Mouse (Mus musculus) embryonic facial prominence, embryonic 15.5 days (tissue): Measurements from ENCODE around the gene Tcl1. TPM values are rescaled to one million over a fixed set of nuclear protein-coding genes. Genes with fewer than 3 reads are reported as not detected.

Experiments used
- ATAC-seq: fragments of 200-750 bp; cut with Nextera tagmentation; 2 replicates; pipeline ENCODE4 v1.8.0; 2017; ENCODE audit warnings: low read depth, moderate TSS enrichment; ENCODE audit not compliant: insufficient number of reproducible peaks, low FRiP score, low TSS enrichment
- H3K27ac ChIP-seq: fragments of 300-500 bp; sonication (generic); replicated peaks from 2 replicates; pipeline ENCODE4 v1.5.1; 2015; ENCODE audit warnings: mild to moderate bottlenecking, inconsistent platforms
- H3K27me3 ChIP-seq: fragments of 300-500 bp; sonication (generic); 2 replicates; pipeline ENCODE4 v1.6.1; 2015; ENCODE audit warnings: inconsistent platforms
- H3K36me3 ChIP-seq: fragments of 300-500 bp; sonication (generic); 2 replicates; pipeline ENCODE4 v1.6.1; 2015; ENCODE audit warnings: mild to moderate bottlenecking, inconsistent platforms
- H3K4me1 ChIP-seq: fragments of 300-500 bp; sonication (generic); 2 replicates; pipeline ENCODE4 v1.6.1; 2015; ENCODE audit warnings: inconsistent platforms
- H3K4me2 ChIP-seq: fragments of 300-500 bp; sonication (generic); replicated peaks from 2 replicates; pipeline ENCODE4 v1.6.1; 2015; ENCODE audit warnings: mild to moderate bottlenecking, inconsistent platforms
- H3K4me3 ChIP-seq: fragments of 300-500 bp; sonication (generic); replicated peaks from 2 replicates; pipeline ENCODE4 v1.5.1; 2015; ENCODE audit warnings: mild to moderate bottlenecking, inconsistent platforms
- H3K9ac ChIP-seq: fragments of 300-500 bp; sonication (generic); 2 replicates; pipeline ENCODE4 v1.6.1; 2015; ENCODE audit warnings: inconsistent platforms
- H3K9me3 ChIP-seq: fragments of 300-500 bp; sonication (generic); replicated peaks from 2 replicates; pipeline ENCODE4 v1.6.1; 2016; ENCODE audit warnings: inconsistent platforms
- WGBS: fragments of 180-500 bp; shearing (Covaris S2); methylation state at CpG from one replicate; pipeline ENCODE4 v1.1.7; 2015; 5-methylcytosine and 5-hydroxymethylcytosine counted together
- polyA plus RNA-seq: library from polyadenylated mRNA; unstranded; fragments of >200 nt; fragmentation: Nextera tagmentation; extraction: Ambion mirVana; gene quantifications from 2 replicates; pipeline ENCODE4 v1.2.1, GENCODE M21; 2015

Gene Tcl1
- not detected in 2 replicates for polyA plus RNA-seq

DNA sequence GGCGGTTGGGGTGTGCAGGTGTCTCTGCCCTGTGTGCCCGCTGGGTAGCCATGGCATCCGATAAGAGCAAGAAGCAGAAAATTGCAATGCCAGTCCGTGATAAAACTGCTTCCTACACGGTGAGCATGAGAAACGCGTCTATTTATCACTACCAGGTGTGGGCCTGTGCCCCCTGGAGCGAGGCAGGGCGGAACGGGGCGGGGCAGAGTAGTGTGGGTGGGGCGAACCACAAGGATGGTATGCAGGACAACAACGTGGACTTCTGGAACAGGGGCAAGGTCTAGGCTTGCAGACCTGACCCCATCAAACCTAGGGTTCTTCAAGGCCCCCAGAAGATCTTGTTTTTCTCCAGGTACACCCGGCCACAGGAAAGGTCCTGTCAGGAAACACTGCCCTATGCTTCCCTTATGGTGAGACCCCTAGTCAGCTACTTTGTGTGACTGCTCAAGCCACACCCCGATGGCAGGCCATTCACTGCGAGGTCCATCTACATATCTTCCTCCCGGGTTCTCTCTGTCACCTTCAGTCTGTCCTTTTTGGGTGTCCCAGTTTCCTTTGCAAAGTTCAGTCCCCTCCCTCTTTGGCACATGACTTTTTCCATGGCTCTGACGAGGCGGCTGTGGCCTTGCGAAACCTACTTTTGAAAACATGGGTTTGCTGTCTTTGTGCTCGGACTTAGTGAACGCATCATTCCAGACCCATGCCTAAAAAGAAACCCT lies at the start of gene Tcl1:
Tcl1 (minus strand) TSS at position 193 of the 719 bp plus-strand sequence.
- no peaks in the 10 kb centered on the region for H3K36me3 ChIP-seq
- H3K4me3 ChIP-seq, result no peak within 1 kb of the TSS
- 88% methylated on average over 22 of the region's 22 CpGs for WGBS
- H3K27me3 ChIP-seq, result no peaks in the 10 kb centered on the region
- 0 out of 2 replicates have a peak, but pooled peaks have one; percentile 24 for ATAC-seq
- H3K27ac ChIP-seq, result no peak within 1 kb of the TSS
- no peaks in the 10 kb centered on the region for H3K4me1 ChIP-seq
- no peak within 1 kb of the TSS for H3K4me2 ChIP-seq
- no peak within 1 kb of the TSS for H3K9ac ChIP-seq
- no peaks in the 10 kb centered on the region for H3K9me3 ChIP-seq

GRCm38 (mm10) chr12:105271016-105271965 lies 48.7 kb upstream of the Tcl1 start:
- ATAC-seq, result no peak
- no peak overlapping the region for H3K4me3 ChIP-seq
- no peak overlapping the region for H3K27ac ChIP-seq
- no peaks in the 10 kb centered on the region for H3K9me3 ChIP-seq
- WGBS, result 61% methylated on average over 17 of the region's 17 CpGs
- H3K9ac ChIP-seq, result no peak overlapping the region
- H3K4me1 ChIP-seq, result no peaks in the 10 kb centered on the region
- no peak overlapping the region for H3K4me2 ChIP-seq
- H3K27me3 ChIP-seq, result no peaks in the 10 kb centered on the region
- H3K36me3 ChIP-seq, result no peaks in the 10 kb centered on the region

DNA sequence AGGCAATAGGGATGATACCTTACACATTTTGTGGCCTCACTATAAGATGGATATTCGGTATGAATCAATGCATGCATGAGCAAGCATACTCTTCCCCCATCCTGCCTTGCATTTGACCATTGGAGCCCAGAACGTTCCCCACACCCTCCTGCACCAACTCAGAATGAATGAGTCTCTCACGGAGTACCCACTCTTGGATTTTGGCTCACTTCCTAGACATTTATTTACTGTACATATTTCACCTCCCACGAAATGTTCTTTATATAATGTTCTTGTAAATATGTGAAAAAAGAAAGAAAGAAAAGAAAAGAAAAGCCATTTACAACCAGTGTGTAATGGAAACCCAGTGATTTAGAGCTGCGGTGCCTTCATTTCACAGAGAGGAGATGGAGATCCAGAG lies 44.5 kb upstream of the Tcl1 start:
- Histone ChIP-seq H3K4me1 (no peaks in the 10 kb centered on the region), H3K36me3 (no peaks in the 10 kb centered on the region), H3K9ac (no peak overlapping the region), H3K4me3 (no peak overlapping the region), H3K4me2 (no peak overlapping the region), H3K27me3 (no peaks in the 10 kb centered on the region), H3K27ac (no peak overlapping the region), H3K9me3 (no peaks in the 10 kb centered on the region)
- 75% methylated on average over 5 of the region's 5 CpGs for WGBS
- no peak for ATAC-seq

DNA sequence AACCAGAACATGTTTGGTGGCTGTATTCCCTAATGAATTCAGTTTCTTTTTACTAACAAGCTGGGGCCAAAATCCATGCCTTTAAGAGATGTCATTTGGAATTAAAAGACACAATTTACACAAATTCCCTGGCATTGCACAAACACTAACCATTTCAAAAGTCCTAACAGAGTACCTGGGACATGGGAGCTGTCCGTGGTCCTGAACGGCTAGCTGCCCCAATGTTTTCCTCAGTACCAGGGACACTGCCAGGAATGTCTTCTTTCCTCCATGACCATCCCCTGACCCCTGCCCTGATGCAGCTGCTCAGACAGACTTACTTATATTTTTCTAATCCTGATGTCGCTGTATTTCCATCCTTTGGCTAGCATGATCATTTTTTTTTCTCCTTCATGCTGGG lies 43.5 kb upstream of the Tcl1 start:
- 4% methylated on average over 3 of the region's 3 CpGs for WGBS
- no peaks in the 10 kb centered on the region for H3K36me3 ChIP-seq
- no peak overlapping the region for H3K4me2 ChIP-seq
- no peak overlapping the region for H3K4me3 ChIP-seq
- no peaks in the 10 kb centered on the region for H3K27me3 ChIP-seq
- H3K9ac ChIP-seq, result no peak overlapping the region
- H3K27ac ChIP-seq, result no peak overlapping the region
- ATAC-seq, result no peak
- H3K4me1 ChIP-seq, result no peaks in the 10 kb centered on the region
- H3K9me3 ChIP-seq, result no peaks in the 10 kb centered on the region

DNA sequence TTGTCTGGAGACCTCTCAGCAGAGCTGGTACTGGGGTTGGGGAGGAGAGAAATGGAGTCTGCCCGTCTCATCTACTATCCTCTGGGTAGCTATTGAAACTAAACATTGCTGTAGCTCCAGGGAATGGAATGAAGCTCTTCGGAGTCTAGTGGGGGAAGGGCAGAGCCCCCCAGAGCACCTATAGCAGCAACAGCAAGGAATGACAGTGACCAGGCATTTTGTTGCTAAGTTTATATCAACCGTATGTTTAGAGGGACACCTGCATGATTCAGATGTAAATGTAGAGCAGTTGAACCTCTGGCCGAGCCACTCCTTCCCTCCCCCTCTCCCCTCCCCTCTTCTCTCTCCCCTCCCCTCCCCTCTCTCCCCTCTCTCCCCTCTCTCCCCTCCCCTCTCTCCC lies 36.6 kb upstream of the Tcl1 start:
- 32% methylated on average over 4 of the region's 4 CpGs for WGBS
- no peaks in the 10 kb centered on the region for H3K9me3 ChIP-seq
- H3K27me3 ChIP-seq, result no peaks in the 10 kb centered on the region
- H3K27ac ChIP-seq, result no peak overlapping the region
- H3K4me3 ChIP-seq, result no peak overlapping the region
- no peaks in the 10 kb centered on the region for H3K36me3 ChIP-seq
- no peak for ATAC-seq
- H3K9ac ChIP-seq, result no peak overlapping the region
- H3K4me2 ChIP-seq, result no peak overlapping the region
- no peaks in the 10 kb centered on the region for H3K4me1 ChIP-seq

DNA sequence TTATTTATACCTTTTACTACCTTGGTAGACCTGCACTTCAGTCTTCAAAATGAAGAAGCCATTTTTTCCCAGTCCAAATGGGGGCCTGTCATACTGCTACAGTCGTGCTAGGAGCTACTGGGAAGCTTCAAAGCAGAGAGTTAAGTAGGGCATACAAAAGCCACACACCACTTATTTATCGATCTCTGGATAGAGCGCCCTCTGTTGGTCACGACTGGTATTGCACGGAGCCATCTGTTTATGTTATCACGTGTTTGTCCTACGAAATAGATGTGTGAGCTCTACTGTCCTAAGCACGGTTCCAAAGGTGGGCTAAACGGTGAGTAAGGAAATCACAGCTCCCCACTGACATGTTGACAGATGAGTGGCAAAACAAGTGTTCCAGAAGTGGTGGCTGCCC lies 36.2 kb upstream of the Tcl1 start:
- Histone ChIP-seq H3K4me2 (no peak overlapping the region), H3K9me3 (no peaks in the 10 kb centered on the region), H3K27ac (no peak overlapping the region), H3K4me3 (no peak overlapping the region), H3K27me3 (no peaks in the 10 kb centered on the region), H3K36me3 (no peaks in the 10 kb centered on the region), H3K9ac (no peak overlapping the region), H3K4me1 (no peaks in the 10 kb centered on the region)
- 7% methylated on average over 9 of the region's 9 CpGs for WGBS
- no peak for ATAC-seq

DNA sequence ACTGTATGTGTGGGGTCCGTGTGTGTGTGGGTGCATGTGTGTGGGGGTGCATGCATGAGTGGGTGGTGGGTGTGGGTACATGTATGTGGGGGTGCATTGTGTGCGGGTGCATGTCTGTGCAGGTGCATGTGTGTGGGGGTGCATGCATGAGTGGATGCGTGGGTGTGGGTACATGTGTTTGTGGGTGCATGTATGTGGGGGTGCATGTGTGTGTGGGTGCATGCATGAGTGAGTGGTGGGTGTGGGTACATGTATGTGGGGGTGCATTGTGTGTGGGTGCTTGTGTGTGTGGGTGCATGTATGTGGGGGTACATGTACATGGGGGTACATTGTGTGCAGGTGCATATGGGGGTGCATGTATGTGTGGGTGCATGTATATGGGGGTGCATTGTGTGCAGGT lies 31.2 kb upstream of the Tcl1 start:
- ATAC-seq, result no peak
- no peaks in the 10 kb centered on the region for H3K27me3 ChIP-seq
- H3K4me2 ChIP-seq, result no peak overlapping the region
- H3K4me3 ChIP-seq, result no peak overlapping the region
- 84% methylated on average over 3 of the region's 3 CpGs for WGBS
- H3K36me3 ChIP-seq, result no peaks in the 10 kb centered on the region
- H3K4me1 ChIP-seq, result peaks cover 5% of the 10 kb centered on the region
- H3K27ac ChIP-seq, result no peak overlapping the region
- no peaks in the 10 kb centered on the region for H3K9me3 ChIP-seq
- H3K9ac ChIP-seq, result no peak overlapping the region

DNA sequence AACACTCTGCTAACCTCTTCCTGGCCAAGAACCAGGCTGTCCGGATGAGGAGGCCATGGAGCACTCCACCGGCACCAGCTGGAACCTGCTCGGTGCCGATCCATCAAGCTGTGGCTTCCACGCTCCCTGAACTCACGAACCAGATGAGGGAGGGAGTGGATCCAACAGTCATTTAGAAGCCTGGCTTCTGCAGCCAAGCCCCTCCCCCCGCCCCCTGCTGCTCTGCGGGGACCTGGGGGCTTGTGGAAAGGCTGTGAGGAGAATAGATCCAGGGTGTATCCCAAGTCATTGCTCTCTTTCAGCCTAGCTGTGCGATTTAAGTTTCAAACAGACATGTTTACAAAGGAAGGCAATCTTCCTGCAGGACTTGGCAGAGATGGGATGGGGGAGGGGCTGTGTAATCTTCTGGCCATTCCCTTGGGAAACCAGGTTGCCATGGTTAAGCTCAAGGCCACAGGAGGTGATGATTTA lies 26.2 kb upstream of the Tcl1 start:
- H3K27me3 ChIP-seq, result no peaks in the 10 kb centered on the region
- H3K4me2 ChIP-seq, result peak overlapping the region; percentile 28
- H3K9ac ChIP-seq, result no peak overlapping the region
- H3K36me3 ChIP-seq, result no peaks in the 10 kb centered on the region
- no peak overlapping the region for H3K4me3 ChIP-seq
- no peaks in the 10 kb centered on the region for H3K9me3 ChIP-seq
- 7% methylated on average over 9 of the region's 9 CpGs for WGBS
- H3K27ac ChIP-seq, result no peak overlapping the region
- no peak for ATAC-seq
- peaks cover 8% of the 10 kb centered on the region for H3K4me1 ChIP-seq

GRCm38 (mm10) chr12:105239060-105239459 lies 16.5 kb upstream of the Tcl1 start:
- ATAC-seq, result no peak
- no peak overlapping the region for H3K9ac ChIP-seq
- H3K9me3 ChIP-seq, result no peaks in the 10 kb centered on the region; the same call in 1 of the 2 replicates
- H3K27me3 ChIP-seq, result no peaks in the 10 kb centered on the region
- 87% methylated on average over 9 of the region's 9 CpGs for WGBS
- no peaks in the 10 kb centered on the region for H3K4me1 ChIP-seq
- H3K27ac ChIP-seq, result no peak overlapping the region
- H3K4me2 ChIP-seq, result no peak overlapping the region
- no peaks in the 10 kb centered on the region for H3K36me3 ChIP-seq
- H3K4me3 ChIP-seq, result no peak overlapping the region

DNA sequence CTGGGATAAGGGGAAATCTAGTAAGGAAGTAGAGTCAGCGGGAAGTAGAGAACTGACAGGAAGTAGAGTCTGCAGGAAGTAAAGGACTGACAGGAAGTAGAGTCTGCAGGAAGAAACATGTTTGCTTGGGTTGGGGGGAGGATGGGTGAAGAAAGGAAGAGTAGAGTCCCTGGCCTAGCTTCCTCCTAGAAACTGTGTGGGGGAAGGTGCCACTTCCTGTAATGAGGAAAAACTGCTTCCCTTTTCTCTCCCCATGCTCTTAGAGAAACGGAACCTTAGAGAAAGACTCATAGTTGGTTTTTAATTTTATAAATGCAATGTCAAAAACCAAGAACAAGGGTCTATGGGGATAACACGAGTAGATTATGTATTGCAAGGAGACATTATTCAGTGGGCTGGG lies 12.5 kb upstream of the Tcl1 start:
- Histone ChIP-seq H3K27ac (no peak overlapping the region), H3K4me2 (no peak overlapping the region), H3K9ac (no peak overlapping the region), H3K4me1 (no peaks in the 10 kb centered on the region), H3K27me3 (no peaks in the 10 kb centered on the region), H3K36me3 (no peaks in the 10 kb centered on the region), H3K4me3 (no peak overlapping the region), H3K9me3 (no peaks in the 10 kb centered on the region; the same call in 1 of the 2 replicates)
- 73% methylated on average over 3 of the region's 3 CpGs for WGBS
- no peak for ATAC-seq

DNA sequence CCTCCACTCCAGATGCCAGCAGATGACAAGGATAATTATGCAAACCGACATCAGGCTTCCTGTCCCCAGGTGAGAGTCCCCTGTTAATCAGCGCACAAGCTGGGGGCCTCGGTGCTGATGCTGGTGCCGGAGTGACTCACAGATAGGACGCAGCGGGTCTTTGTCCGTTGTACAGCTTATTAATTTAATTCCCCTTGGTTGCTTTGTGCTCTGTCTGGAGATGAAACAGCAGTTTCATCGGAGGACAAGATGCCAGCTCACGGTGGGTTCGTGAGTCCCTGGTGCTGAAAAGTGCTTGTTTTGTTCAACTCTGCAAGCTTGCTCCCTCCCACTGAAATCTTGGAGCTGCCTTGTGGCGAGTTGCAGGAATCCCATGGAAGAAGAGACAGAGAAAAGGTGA lies 11.8 kb upstream of the Tcl1 start:
- no peak for ATAC-seq
- 53% methylated on average over 11 of the region's 11 CpGs for WGBS

More for the DNA sequence above, 11.8 kb upstream of the Tcl1 start:
- Histone ChIP-seq H3K27me3 (no peaks in the 10 kb centered on the region), H3K4me1 (no peaks in the 10 kb centered on the region), H3K27ac (no peak overlapping the region), H3K9ac (no peak overlapping the region), H3K9me3 (no peaks in the 10 kb centered on the region), H3K4me2 (no peak overlapping the region), H3K4me3 (no peak overlapping the region), H3K36me3 (no peaks in the 10 kb centered on the region)
